Mouse (Mus musculus): ENCODE measurements at regions not wholly inside any gene's neighbourhood (a gene's known extent, or its start where the extent isn't known, plus 50 kb on each side); places are given as distances from the start of the nearest gene placed in this dataset.
"Not testable (repeated sequence)": the region's sequence is repeated elsewhere in the genome, so short reads cannot be mapped to it uniquely, and the experiment has no call there.

DNA sequence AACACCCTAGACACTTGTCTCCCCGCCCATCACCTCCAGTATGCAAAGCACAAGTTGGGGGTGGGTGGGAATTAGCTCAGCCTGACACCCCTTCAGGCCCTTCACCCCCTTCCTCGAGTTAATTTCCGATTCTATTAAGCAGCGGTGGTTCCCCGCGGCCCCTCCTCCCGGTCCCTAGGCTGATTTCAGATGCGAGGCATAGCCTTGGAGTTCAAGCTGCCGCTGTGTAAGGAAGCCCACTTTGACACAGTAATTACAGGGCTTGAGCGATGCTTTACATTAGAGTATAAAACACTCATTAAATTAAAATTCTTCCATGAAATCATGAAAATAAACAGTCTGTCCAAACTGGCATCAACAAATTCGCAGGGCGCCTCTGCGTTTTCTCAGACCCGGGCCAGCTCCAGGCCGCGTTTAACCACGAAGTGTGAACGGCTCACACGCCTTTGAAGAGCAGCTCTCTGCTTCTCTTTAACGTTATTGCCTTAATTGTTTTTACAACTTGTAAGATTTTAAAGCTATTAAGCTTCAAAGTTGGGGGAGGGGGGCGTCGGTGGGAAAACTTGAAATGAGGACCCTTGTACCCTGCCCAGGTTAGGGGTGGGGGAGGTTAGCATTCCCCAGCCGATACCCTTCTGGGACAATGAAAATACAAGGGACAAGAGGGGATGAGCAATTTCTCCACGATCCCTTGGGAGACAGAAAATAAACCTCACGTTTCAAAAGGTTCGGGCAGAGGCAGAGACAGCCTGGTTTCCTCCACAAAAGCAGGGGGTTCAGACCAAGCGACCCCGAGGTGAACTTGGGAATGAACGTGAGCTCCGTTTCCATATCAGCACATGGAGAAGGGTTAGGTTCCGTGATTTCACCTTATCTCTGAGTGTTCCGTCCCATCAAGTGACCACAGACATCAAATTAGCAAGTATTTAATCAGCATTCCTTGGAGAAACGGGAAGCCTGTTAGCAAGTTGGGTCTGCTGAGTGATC lies 114.4 kb downstream of the Dicer1 start:
- no peak for DNase-seq

DNA sequence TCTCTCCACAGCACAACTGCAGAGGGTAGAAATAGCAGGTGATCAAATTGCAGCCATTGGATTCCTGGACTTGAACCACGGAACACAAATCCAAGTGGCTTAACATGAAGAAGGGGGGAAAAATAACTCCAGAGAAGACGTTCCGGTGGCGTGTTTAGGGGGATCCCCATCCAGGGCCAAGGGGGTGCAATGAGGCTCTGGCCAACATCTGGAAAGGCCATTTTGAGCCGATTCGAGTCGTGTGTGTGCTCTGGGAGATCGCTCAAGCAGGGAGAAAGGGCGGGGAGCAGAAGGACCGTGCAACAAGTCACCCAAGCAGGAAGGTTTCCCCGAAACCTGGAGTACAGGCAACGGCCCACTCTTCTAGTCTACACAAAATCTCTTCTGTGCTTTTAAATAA lies 115.3 kb downstream of the Dicer1 start:
- DNase-seq, result no peak

DNA sequence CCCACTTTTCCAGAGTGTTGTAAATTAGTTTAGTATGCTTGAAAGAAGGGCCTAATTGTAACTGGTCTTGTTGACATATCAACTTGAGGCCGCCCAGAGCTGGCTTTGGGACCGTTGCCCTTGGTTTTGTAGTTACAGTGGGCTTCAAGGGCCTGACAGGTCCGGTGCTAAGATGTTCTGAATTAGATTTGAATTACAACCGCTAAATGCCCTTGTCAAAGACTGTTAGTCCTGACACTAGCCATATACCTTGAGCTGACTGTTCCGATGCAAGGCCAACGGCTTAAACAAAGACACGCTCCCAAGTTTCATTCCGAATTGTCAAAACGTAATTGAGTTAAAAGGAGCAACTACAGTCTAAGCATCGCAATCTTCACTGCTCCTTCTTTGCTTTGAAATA lies 116.9 kb downstream of the Dicer1 start:
- DNase-seq, result no peak

DNA sequence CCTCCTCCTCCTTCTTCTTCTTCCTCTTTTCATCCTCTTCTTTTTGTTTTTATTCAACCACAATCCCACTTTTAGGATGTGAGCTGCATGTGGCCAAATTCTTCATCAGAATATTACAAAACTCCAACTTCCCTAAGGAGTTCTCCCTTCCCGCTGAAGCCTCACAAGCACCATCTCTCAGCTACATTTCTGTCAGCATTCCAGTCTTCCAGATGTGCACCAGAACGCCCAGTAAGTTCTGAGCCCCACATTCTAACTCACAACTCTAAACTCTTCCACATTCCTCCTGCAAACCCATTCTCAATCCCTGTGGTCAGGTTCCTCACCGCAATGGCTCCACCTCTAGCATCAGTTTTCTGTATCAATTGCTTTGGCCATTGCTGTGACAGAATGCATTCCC lies 121.2 kb downstream of the Dicer1 start:
- no peak for DNase-seq

DNA sequence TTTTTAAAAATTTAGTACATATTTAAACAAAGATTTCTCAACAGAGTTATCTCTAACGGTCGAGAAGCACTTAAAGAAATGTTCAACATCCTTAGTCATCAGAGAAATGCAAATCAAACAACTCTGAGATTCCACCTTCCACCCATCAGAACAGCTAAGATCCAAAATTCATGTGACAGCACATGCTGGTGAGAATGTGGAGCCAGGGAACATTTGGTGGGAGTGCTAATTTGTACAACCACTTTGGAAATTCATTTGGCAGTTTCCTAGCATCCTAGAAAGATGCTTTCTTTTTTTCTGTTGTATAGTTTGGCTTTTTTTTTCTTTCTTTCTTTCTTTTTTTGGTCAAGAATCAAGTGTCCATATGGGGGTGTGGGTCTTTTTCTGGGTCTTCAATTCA lies 122.3 kb downstream of the Dicer1 start:
- DNase-seq, result no peak

DNA sequence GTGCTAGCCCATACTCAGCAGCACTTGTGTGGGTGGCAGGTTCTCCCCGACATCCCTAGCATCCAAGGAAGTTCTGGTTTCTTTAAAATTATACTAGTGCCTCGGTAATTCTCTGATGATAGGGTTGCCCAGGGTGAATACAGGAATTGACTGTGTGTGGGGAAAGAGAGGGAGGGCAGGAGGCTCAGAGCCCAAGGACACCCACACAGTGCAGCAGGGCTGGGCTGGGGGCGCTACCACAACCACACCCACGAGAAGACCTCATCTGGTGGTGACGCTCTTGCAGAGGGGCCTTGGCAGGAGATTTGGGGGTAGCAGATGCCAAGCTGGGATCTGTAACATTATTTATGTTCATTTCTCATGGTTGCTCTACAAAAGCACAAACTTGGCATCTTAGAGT lies 125.7 kb downstream of the Dicer1 start:
- DNase-seq, result no peak

DNA sequence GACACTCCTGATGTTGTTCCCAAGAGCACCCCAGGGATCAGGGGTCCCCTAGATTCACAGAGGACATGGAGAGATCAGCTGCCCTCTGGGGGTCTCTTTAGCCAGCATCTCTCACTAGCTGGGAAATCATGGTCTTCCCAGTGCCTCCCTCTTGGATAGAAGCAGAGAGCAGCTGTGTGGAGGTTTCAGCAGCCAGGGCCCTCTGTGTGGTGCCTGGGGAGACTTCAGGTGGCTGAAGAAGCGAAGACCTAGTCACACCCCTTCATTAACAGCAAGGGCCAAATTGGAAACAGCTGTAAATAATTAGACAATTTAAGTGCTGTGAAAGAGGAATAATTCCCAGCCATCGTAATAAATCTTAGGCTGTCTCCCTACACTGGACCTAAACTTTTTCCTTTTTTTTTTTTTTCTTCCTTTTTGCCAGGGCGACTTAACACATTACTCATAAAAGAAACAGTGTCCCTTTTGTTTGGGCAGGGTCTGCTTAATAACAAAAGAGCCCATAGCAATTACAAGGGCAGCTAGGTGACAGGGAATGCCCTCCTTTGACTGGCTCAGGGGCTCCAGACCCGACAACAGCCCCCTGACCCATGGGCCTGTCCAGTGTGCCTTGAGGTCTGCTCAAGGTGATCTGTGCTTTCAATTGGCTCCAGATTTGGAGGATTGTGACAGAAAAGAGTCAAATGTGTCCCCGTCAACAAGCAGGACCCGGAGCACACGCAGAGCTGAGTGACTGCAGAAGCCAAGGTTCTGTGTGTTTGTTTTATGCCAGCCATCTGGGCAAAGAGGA lies 127.7 kb downstream of the Dicer1 start:
- no peak for DNase-seq

DNA sequence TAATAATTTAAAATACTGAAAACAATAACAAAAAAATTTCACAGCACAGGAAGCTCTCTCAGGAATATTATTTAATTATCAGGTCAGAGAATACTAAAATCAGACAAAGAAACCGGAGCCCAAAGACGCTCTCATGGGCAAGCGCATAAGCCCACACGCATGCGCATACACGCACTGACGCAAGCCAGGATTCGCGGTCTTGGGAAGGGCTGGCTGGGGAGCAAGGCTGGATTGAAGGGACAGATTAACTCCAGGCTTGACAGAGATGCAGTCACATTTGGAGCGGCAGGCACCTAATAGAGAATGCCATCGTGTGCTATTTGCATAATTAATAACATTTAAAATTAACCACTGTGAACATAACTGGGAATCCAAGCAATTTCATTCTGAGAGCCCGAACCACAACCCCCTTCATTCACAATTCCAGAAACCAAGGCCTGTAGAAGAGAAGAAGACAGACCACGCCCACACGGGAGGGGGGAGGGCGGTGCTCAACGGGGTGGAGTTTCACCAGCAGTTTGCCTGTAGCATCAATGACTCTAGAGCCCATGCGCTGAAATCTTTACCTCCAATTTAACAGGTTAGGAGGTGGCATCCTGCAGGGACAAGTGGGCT lies 134.5 kb downstream of the Dicer1 start:
- DNase-seq, result no peak

DNA sequence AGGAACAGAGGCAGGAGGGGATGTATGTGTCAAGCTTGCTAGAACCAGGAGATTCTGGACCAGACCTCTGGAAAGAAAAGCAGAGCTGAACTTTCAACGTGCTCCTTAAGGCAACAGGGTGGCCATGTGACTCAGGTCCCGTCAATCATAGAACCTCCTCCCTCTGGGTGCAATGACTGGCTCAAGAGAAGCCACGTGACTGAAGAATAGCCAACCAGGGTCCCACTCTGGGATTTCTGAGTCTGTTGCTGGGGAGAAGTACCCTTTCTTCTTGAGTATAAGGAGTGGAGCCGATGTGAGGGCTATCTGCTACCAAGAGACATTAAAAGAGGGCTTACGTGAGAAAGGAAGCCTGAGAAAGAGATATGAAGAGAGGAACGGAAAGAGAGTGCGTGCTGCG lies 137.5 kb downstream of the Dicer1 start:
- no peak for DNase-seq

DNA sequence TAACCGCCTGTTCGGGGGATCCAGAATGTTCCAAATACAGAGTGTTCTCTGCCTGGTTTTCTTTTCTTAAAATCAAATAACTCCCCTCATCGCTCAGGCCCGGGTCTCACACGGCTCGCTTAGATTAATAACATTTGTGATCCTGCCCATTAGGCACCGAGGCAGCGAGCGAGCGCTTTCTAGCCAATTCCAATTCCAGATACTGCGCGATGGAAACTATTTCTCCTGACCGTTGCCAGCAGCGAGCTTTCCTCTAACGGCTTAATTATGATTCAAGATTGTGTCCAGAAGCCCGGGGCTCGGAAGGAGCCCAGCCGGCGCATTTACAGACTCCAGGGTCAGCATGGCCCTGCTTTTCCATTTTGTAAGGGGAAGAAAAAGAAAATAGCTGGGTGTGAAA lies 136.6 kb upstream of the Gsc start:
- no peak for DNase-seq

DNA sequence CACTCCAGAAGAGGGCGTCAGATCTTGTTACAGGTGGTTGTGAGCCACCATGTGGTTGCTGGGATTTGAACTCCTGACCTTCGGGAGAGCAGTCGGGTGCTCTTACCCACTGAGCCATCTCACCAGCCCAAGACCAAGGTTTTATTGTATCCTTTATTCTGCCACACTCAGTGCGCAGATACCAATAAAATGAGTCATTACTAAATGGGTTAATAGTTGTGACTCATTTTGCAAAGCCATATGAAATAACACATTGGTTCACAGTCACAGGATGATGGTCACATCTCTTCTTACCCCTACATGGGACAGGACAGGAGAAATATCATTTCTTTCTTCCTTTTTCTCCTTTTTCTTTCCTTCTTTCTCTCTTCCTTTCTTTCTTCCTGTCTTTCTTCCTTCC lies 135.8 kb upstream of the Gsc start:
- not testable (repeated sequence) for DNase-seq

DNA sequence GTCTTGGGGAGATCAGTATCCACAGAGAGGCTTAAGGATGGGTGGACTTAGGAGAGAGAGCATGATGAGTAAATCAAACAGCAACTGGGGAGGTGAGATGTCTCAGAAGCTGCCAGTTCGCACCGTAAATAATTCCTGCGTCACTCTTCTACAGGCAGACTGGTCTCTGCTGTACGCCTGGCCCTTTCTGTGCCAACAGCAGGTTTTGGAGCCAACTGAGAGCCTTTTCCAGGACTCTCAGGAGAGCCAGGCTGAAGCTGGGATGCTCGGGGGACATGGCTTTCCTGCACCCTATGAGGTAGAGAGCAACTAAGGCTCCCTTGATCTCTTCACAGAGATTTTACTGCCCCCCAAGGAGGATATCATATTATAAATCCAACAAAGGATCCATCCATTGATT lies 134.3 kb upstream of the Gsc start:
- no peak for DNase-seq

DNA sequence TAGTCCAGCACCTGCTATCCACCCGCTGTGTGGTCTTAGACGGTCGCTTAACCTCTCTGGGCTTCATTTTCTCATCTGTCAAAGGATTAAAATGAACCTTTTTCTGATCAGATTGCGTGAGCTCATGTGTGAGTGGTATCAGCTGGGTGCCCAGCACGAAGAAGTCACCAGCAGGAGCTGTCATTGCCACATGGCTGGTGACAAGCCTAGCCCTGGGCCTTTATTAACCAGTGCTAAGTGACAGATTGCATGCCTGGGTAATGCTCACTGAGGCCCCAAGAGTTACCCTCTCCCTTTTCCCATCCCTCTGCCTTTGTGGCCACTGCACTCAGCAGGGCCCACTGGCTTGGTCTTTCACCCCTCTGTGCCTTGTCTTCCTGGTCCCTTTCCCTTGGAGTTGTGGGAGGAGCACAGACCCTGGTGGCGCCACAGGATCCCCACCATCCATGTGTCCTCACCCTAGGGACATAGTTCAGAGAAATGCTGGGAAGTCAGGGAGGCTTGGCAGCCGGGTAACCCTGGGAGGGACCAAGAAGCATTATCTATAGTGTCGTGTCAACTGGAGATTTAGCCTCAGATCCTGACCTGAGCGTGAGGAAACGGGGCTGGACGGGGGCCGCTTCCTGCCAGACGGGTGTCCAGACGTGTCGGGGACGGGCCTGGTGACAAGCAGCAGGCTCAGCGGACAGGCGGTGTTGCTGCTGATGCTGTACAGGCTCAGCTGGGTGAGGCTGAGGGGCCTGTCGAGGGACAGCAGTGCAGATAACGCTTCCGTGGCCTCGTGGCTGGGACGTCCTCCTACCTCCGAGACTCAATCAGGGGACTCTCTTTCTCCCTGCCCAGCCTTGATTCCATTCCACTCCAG lies 132.6 kb upstream of the Gsc start:
- DNase-seq, result no peak

DNA sequence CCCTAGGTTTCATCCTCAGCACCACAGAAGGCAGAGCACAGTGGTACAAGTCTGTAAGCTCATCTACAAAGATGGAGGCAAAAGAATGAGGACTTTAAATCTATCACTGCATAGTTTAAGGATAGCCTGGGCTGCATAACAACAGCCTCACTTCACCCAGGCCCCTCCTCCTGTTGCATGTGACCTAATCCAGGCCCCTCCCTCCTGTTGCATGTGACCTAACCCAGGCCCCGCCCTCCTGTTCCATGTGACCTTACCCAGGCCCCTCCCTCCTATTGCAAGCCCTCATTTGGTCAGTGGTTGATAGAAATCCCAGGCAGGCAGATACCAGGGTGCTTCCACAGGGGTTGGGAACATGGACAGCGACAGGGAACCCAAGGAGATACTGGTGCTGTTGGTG lies 124.9 kb upstream of the Gsc start:
- no peak for DNase-seq

DNA sequence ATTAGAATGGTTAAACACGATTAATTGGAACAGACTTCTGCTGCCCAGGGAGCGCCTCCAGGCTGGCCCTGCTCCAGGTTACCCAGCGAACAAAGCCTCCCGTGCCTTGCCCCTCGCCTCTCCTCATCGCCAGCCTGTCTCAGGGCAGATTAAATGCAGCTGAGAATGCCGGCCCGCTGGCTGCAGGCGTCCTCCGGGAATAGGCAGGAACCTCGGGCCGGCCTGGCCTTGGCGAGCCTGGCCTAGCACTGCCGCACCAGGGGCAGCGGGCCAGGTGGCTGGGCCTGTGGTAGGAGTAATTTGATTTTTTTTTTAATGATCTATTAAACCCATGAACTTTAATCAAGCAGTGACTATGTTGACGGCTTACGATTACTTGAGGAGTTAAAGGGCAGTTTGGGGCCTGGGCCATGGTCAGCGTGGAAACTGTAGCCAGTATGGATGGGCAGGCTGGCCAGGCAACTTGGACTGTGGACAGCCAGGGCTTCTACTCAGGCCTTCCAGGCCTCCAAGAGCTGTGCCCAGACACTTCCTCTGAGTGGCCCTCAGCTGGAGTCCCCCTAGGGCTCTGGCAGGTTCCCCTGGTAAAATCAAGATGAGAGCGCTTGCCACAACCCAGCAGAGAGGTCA lies 120.5 kb upstream of the Gsc start:
- peak; percentile 18 for DNase-seq

DNA sequence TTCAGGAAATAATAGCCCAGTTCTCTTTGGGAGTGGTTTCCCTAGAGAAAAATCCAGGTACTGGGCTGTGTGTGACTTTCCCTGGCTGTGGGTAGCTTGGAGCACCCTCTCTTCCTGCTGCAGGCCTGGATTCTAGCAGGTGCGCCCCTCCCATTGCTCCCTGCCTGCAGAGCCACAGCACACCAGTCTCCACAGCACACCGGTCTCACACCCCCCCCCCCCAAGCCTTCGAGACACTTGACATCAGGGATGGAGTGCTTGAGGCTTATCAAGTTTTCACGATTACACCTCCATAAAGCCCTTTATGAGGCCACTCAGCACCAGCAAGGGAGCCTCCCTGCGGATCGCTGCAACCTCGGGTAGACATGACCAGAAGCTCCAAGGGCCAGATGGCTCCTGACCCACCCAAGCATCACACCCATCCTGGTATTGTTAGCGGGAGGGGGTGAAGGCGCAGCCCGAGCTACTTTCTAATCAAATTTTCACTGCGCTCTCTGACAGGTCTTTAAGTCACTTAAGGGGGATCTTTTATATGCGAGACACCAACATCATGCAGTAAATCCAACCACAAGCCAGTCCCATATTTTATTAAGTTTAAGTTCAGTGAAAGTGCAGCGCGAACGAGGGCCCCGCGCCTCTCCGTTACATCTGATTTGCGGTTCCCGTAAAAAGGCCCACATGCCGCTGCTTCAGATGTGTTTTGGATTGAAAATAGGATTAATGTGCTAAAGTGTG lies 119.8 kb upstream of the Gsc start:
- DNase-seq, result no peak

DNA sequence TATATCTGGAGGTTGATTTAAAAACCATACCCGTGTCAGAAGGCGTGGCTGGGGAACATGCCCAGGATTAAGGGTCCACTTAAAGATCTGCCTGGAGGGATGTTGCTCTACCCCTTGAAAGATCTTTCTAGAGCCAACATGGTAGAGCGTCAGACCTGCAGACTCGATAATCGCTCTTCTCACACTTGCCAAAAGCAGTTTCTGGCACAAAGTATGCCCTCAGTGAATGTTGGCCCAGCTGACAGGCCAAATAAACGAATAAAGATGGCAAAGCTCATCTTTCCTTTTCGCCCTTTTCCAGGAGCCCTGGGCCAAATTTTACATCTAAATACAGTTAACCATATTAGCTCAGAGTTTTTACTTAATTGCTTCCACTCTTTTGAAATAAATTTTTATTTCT lies 118.4 kb upstream of the Gsc start:
- DNase-seq, result no peak

DNA sequence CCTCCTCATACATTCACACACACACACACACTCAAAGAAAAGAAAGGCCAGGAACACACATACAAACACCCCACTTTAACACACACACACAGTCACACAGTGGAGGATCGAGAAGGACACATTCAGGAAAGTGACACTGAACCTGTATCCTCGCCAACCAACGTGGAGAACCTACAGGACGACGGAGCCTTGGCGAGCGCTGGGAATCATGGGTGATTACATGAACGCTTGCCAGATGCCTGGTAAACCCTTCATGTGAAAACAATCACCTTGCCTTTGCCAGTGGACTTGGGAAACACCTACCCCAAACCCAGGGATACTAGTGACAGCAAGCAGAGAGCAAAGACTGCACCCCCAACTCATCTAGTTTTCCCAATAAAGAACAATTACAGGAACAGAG lies 117.2 kb upstream of the Gsc start:
- no peak for DNase-seq

DNA sequence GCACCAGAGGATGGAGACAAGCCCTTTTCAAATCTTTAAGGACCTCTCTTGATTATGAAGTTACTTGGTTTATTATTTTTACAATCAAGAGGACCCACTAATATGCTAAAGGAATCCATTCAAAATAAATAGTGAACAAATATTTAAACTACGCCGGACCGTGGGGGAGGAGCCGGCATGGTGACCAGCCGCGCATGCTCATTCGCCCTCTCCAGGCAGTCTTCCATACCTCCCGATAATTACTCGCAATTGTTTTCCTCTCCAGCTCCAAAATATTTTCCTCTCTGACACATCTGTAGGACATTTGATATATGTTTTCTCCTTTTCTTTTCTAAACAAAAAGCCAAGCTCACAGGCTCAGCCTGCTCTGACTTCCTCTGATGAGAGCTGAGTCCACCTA lies 111.3 kb upstream of the Gsc start:
- DNase-seq, result no peak

DNA sequence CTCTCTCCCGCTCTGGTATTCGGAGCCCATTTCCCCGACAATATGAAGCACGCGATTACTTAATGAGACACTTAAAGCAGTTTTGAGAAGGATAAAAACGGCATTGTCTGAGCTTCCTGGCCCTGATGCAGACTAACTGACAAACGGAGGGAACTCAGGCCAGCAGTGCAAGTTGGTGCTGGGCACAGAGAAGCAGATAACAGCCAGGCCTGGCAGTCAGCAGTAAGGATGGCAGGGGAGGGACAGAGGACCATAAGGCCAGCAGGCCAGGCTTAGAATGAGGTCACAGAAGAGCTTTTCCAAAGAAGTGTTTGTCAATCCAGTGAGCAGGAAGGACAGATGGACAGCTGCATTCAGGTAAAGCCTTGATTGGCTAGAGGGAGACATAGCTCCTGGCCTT lies 107.7 kb upstream of the Gsc start:
- no peak for DNase-seq

DNA sequence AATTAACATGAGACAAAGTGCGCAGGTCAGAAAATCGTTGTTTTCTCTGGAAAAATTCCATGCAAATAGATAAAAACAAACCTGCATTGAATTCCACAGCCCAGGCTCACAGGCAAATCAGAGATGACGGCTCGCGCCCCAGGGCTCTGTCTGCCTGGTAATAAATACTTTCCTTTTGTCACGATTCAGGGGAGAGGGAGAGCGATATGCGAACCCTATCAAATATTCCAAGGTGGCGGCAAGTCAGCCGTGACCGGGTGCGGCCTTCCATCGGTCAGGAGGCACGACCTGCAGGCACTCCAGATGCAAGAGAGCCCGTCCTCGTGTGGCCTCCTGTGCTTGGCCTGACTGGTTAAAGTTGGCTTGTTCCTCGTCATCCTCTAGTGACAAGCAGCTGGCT lies 94.5 kb upstream of the Gsc start:
- no peak for DNase-seq

DNA sequence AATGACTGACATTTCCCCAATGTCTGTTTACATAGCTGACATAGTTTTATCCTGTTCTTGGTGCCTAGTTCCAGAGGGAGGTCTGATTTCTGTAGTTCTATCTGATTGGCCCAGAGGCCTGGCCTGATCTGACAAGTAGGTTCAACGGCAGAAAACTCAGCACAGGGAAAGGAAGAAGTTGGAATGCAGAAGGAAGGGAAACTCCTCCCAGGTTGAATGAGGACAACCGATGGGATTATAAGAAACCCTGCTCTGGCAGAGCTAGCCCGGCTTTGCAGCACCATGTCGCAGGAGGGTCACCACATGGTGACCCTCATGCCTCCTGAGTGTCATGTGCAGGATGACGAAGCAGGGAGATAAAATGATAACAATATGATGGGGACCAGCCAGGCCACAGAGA lies 89.8 kb upstream of the Gsc start:
- no peak for DNase-seq

All from cerebellum, adult 9-11 months (tissue).